Mouse (Mus musculus): ENCODE measurements around the gene Scaf1. TPM values are rescaled to one million over a fixed set of nuclear protein-coding genes. Genes with fewer than 3 reads are reported as not detected.

Gene Scaf1
- polyA plus RNA-seq, 1 experiment from 2014 or later: 50.6 TPM

DNA sequence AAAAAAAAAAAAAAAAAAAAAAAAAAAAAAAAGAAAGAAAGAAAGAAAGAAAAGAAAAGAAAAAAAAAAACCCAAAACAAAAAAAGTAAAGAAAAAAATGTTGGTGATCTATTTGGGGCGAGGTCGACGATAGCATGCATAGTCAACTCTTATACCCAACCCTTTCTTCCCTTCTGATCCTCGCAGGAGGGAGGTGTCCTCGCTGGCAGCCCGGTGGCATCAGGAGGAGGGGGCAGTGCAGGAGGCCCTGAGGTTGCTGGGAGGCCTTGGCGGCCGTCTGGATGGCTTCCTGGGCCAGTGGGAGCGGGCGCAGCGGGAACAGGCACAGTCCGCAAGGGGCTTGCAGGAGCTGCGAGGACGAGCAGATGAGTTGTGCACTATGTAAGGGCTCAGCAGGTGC lies 62.6 kb downstream of the Scaf1 start:
- H3K4me3 ChIP-seq: no peak overlapping the region

More for the DNA sequence above, 62.6 kb downstream of the Scaf1 start:
- Histone ChIP-seq H3K27me3 (ENCODE audit: low read depth, poor library complexity, severe bottlenecking) (peaks cover 34% of the 10 kb centered on the region), H3K36me3 (no peaks in the 10 kb centered on the region), H3K4me1 (peaks cover 23% of the 10 kb centered on the region), H3K27ac (no peak overlapping the region), H3K9me3 (replicated peaks) (no peaks in the 10 kb centered on the region)
- WGBS: 61% methylated on average over 14 of the region's 14 CpGs
- DNase-seq (ENCODE audit: low spot score): no peak

Small RNA genes within 50 kb of the gene (microRNA-seq; reads per million reads assigned to microRNA genes)
- gene Mir7054: 0.88 reads per million

Other genes starting within 250 kb of the Scaf1 start
- 174 and 181 TPM in 2 replicates for gene Nup62, start 200.3 kb downstream of the Scaf1 start, polyA plus RNA-seq (2016; fragmentation: Nextera tagmentation; extraction: Ambion mirVana)
- 0.89 and 0.94 TPM in 2 replicates for gene Il4i1, start 200.0 kb downstream of the Scaf1 start, polyA plus RNA-seq (2016; fragmentation: Nextera tagmentation; extraction: Ambion mirVana)
- 3.1 and 3.4 TPM in 2 replicates for gene Atf5, start 199.7 kb downstream of the Scaf1 start, polyA plus RNA-seq (2016; fragmentation: Nextera tagmentation; extraction: Ambion mirVana)
- 96.4 and 99.6 TPM in 2 replicates for gene Akt1s1, start 167.4 kb downstream of the Scaf1 start, polyA plus RNA-seq (2016; fragmentation: Nextera tagmentation; extraction: Ambion mirVana)
- gene Tbc1d17, start 167.3 kb downstream of the Scaf1 start, polyA plus RNA-seq (2016; fragmentation: Nextera tagmentation; extraction: Ambion mirVana): 71.4 and 75.2 TPM in 2 replicates
- gene Pnkp, start 159.2 kb downstream of the Scaf1 start, polyA plus RNA-seq (2016; fragmentation: Nextera tagmentation; extraction: Ambion mirVana): 37.5 and 43.1 TPM in 2 replicates
- 434 and 504 TPM in 2 replicates for gene Ptov1, start 146.6 kb downstream of the Scaf1 start, polyA plus RNA-seq (2016; fragmentation: Nextera tagmentation; extraction: Ambion mirVana)
- gene Med25, start 123.7 kb downstream of the Scaf1 start, polyA plus RNA-seq (2016; fragmentation: Nextera tagmentation; extraction: Ambion mirVana): 140 and 145 TPM in 2 replicates
- gene Fuz, start 120.3 kb downstream of the Scaf1 start, polyA plus RNA-seq (2016; fragmentation: Nextera tagmentation; extraction: Ambion mirVana): 14.8 and 20.0 TPM in 2 replicates
- 78.7 and 85.3 TPM in 2 replicates for gene Ap2a1, start 86.9 kb downstream of the Scaf1 start, polyA plus RNA-seq (2016; fragmentation: Nextera tagmentation; extraction: Ambion mirVana)
- gene Tsks, start 73.2 kb downstream of the Scaf1 start, polyA plus RNA-seq (2016; fragmentation: Nextera tagmentation; extraction: Ambion mirVana): 0.14 and 0.18 TPM in 2 replicates
- gene Cpt1c, start 41.5 kb downstream of the Scaf1 start, polyA plus RNA-seq (2016; fragmentation: Nextera tagmentation; extraction: Ambion mirVana): 11.4 and 18.8 TPM in 2 replicates
- 979 and 1,027 TPM in 2 replicates for gene Prmt1, start 29.8 kb downstream of the Scaf1 start, polyA plus RNA-seq (2016; fragmentation: Nextera tagmentation; extraction: Ambion mirVana)
- 74.7 and 75.0 TPM in 2 replicates for gene Irf3, start 18.7 kb downstream of the Scaf1 start, polyA plus RNA-seq (2016; fragmentation: Nextera tagmentation; extraction: Ambion mirVana)
- gene Bcl2l12, start 17.7 kb downstream of the Scaf1 start, polyA plus RNA-seq (2016; fragmentation: Nextera tagmentation; extraction: Ambion mirVana): 89.7 and 92.2 TPM in 2 replicates
- gene Rras, start 1.6 kb upstream of the Scaf1 start, polyA plus RNA-seq (2016; fragmentation: Nextera tagmentation; extraction: Ambion mirVana): 15.6 and 18.3 TPM in 2 replicates
- 16.3 and 18.1 TPM in 2 replicates for gene Prr12, start 36.5 kb upstream of the Scaf1 start, polyA plus RNA-seq (2016; fragmentation: Nextera tagmentation; extraction: Ambion mirVana)
- gene Nosip, start 46.1 kb upstream of the Scaf1 start, polyA plus RNA-seq (2016; fragmentation: Nextera tagmentation; extraction: Ambion mirVana): 80.4 and 81.2 TPM in 2 replicates
- 16.8 and 24.8 TPM in 2 replicates for gene Prrg2, start 46.3 kb upstream of the Scaf1 start, polyA plus RNA-seq (2016; fragmentation: Nextera tagmentation; extraction: Ambion mirVana)
- 175 and 210 TPM in 2 replicates for gene Rcn3, start 75.9 kb upstream of the Scaf1 start, polyA plus RNA-seq (2016; fragmentation: Nextera tagmentation; extraction: Ambion mirVana)
- 5.2 and 7.8 TPM in 2 replicates for gene Fcgrt, start 87.5 kb upstream of the Scaf1 start, polyA plus RNA-seq (2016; fragmentation: Nextera tagmentation; extraction: Ambion mirVana)
- gene Rps11, start 108.1 kb upstream of the Scaf1 start, polyA plus RNA-seq (2016; fragmentation: Nextera tagmentation; extraction: Ambion mirVana): 1,846 and 2,302 TPM in 2 replicates
- 1,210 and 1,327 TPM in 2 replicates for gene Rpl13a, start 112.4 kb upstream of the Scaf1 start, polyA plus RNA-seq (2016; fragmentation: Nextera tagmentation; extraction: Ambion mirVana)
- gene Gm45713, start 119.9 kb upstream of the Scaf1 start, polyA plus RNA-seq (2016; fragmentation: Nextera tagmentation; extraction: Ambion mirVana): not detected in 2 replicates
- gene Flt3l, start 120.1 kb upstream of the Scaf1 start, polyA plus RNA-seq (2016; fragmentation: Nextera tagmentation; extraction: Ambion mirVana): 1.4 and 1.5 TPM in 2 replicates
- 105 and 109 TPM in 2 replicates for gene Pih1d1, start 137.9 kb upstream of the Scaf1 start, polyA plus RNA-seq (2016; fragmentation: Nextera tagmentation; extraction: Ambion mirVana)
- 54.2 and 63.7 TPM in 2 replicates for gene Aldh16a1, start 138.2 kb upstream of the Scaf1 start, polyA plus RNA-seq (2016; fragmentation: Nextera tagmentation; extraction: Ambion mirVana)
- gene Slc17a7, start 147.6 kb upstream of the Scaf1 start, polyA plus RNA-seq (2016; fragmentation: Nextera tagmentation; extraction: Ambion mirVana): 0.06 TPM in 1 of 2 replicates, not detected in the other
- gene Gfy, start 163.2 kb upstream of the Scaf1 start, polyA plus RNA-seq (2016; fragmentation: Nextera tagmentation; extraction: Ambion mirVana): not detected in 2 replicates
- gene Pth2, start 164.6 kb upstream of the Scaf1 start, polyA plus RNA-seq (2016; fragmentation: Nextera tagmentation; extraction: Ambion mirVana): not detected in 2 replicates
- 0.45 and 0.68 TPM in 2 replicates for gene Ccdc155, start 188.5 kb upstream of the Scaf1 start, polyA plus RNA-seq (2016; fragmentation: Nextera tagmentation; extraction: Ambion mirVana)
- gene Dkkl1, start 195.8 kb upstream of the Scaf1 start, polyA plus RNA-seq (2016; fragmentation: Nextera tagmentation; extraction: Ambion mirVana): 0.21 and 0.41 TPM in 2 replicates
- gene Tead2, start 199.4 kb upstream of the Scaf1 start, polyA plus RNA-seq (2016; fragmentation: Nextera tagmentation; extraction: Ambion mirVana): 435 and 481 TPM in 2 replicates
- gene Cd37, start 222.8 kb upstream of the Scaf1 start, polyA plus RNA-seq (2016; fragmentation: Nextera tagmentation; extraction: Ambion mirVana): 1.1 and 1.2 TPM in 2 replicates
- 0.24 and 0.49 TPM in 2 replicates for gene Slc6a16, start 224.7 kb upstream of the Scaf1 start, polyA plus RNA-seq (2016; fragmentation: Nextera tagmentation; extraction: Ambion mirVana)